ENCODE assay signal across 8 mouse cellular contexts in genomic region chr6:48445181-48446101, GRCm38 (mm10). TPM values are rescaled to one million over a fixed set of nuclear protein-coding genes. Genes with fewer than 3 reads are reported as not detected.
DNase-seq lines count a peak whose midpoint lies in the region; ATAC-seq lines count a peak whose summit lies in the region.

Gene Zfp467 (minus strand): TSS chr6:48445825.

- H3K9ac ChIP-seq in lung, embryonic 16.5 days (ENCODE audit: low read length) = peak within 1 kb of the TSS; percentile 95

- peak; percentile 54 for ATAC-seq in lung, embryonic 16.5 days (ENCODE audit: low read depth)

- peaks cover 23% of the 10 kb centered on the region for H3K4me1 ChIP-seq in lung, embryonic 16.5 days (replicated peaks; ENCODE audit: control insufficient read depth, insufficient read depth, low read length)

- no peaks in the 10 kb centered on the region for H3K9me3 ChIP-seq in lung, embryonic 16.5 days (ENCODE audit: control insufficient read depth, low read length)

- H3K27ac ChIP-seq in lung, embryonic 16.5 days (ENCODE audit: low read length) = peak within 1 kb of the TSS; percentile 96

- under 1% methylated on average over 65 of the region's 65 CpGs for WGBS in lung, embryonic 16.5 days

- H3K4me3 ChIP-seq in lung, embryonic 16.5 days (ENCODE audit: low read length) = peak within 1 kb of the TSS; percentile 84

- H3K4me2 ChIP-seq in lung, embryonic 16.5 days (ENCODE audit: low read depth, low read length) = peak within 1 kb of the TSS; percentile 79

- peaks cover 21% of the 10 kb centered on the region for H3K36me3 ChIP-seq in lung, embryonic 16.5 days (ENCODE audit: control insufficient read depth, insufficient read depth, low read length)

- no peaks in the 10 kb centered on the region for H3K27me3 ChIP-seq in lung, embryonic 16.5 days (ENCODE audit: control insufficient read depth, insufficient read depth, low read depth, low read length)

- DNase-seq in MN1 (ENCODE audit: low spot score) = peak; percentile 62
- DNase-seq in cerebellum, adult 11-12 months = peak; percentile 83
- peak; percentile 53 for DNase-seq in forelimb bud, embryonic 11.5 days (ENCODE audit: low read depth, low spot score)
- DNase-seq in heart, postnatal 4 days = peak; percentile 61
- peak; percentile 29 to 35 for DNase-seq in layer of hippocampus, adult 8-10 months (ENCODE audit: low spot score in 2 of 2)
- peak; percentile 63 for DNase-seq in ovary, adult 18-20 months (ENCODE audit: low spot score)
- DNase-seq in urinary bladder, postnatal 14 days (ENCODE audit: low spot score) = peak; percentile 54

RNA-seq across cellular contexts. Expression of gene Zfp467, which starts in this region (rescaled TPM):
- total RNA-seq in heart, postnatal 4 days (2021) = 10 to 100 TPM; 17.1 to 25.9 TPM
- total RNA-seq in layer of hippocampus, adult 8-10 months (2022) = 10 to 100 TPM; 24.6 to 32.2 (median 28.2) TPM
- 21.0 and 22.6 TPM in 2 replicates for polyA plus RNA-seq in lung, embryonic 16.5 days (2015; fragmentation: Nextera tagmentation; extraction: Ambion mirVana)

Comparison
In these comparisons a context has a peak if more than half of its experiments do, and no peak if none do; other contexts are left out.
1. Peak in every context shown above with its lines: DNase-seq, ATAC-seq, H3K4me3 ChIP-seq and H3K27ac ChIP-seq.
2. DNase-seq: peak in every context shown above with its lines; median percentile 83 in cerebellum, adult 11-12 months; 63 in ovary, adult 18-20 months; 62 in MN1; 61 in heart, postnatal 4 days; 54 in urinary bladder, postnatal 14 days; 53 in forelimb bud, embryonic 11.5 days; 32 in layer of hippocampus, adult 8-10 months.